Mouse (Mus musculus): Measurements from ENCODE around the gene 1700001C02Rik. TPM values are rescaled to one million over a fixed set of nuclear protein-coding genes. Genes with fewer than 3 reads are reported as not detected.
A peak's percentile ranks its signal among the peaks of the same experiment; 100 is the strongest.

1700001C02Rik gene
- polyA plus RNA-seq, 1 experiment from 2014 or later, result 1.1 TPM

DNA sequence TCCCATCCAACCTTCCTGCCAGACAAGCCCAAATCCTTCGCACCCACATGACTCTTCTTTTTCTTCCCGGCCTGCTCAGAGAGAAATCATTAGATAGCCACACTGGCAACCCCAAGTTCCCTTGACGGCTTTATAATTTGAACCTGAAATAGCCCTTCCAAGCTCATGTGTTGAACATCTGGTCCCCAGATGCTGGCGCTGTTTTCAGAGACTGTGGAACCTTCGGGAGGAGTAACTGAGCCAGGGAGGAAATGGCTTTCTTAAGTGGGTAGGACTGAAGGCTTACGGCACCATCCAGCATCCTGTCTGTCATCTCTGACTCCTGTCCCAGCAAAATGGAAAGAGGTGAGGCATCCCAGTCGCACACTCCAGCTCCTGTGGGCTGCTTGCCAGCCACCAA lies 31.5 kb downstream of the 1700001C02Rik start:
- DNase-seq (ENCODE audit: low spot score) (peak; percentile 52), ATAC-seq (ENCODE audit: low FRiP score) (no peak)
- Histone ChIP-seq H3K4me1 (replicated peaks; ENCODE audit: control insufficient read depth, insufficient read depth, low read length) (no peaks in the 10 kb centered on the region), H3K36me3 (ENCODE audit: control insufficient read depth, insufficient read depth, low read length) (no peaks in the 10 kb centered on the region), H3K9me3 (ENCODE audit: control insufficient read depth, low read length) (no peaks in the 10 kb centered on the region), H3K4me3 (ENCODE audit: low read depth, low read length) (no peak overlapping the region), H3K9ac (ENCODE audit: low read depth, low read length) (no peak overlapping the region), H3K27ac (ENCODE audit: low read depth, low read length) (no peak overlapping the region), H3K4me2 (replicated peaks; ENCODE audit: low read depth, low read length) (no peak overlapping the region), H3K27me3 (ENCODE audit: control insufficient read depth, insufficient read depth, low read length) (no peaks in the 10 kb centered on the region)
- 75% methylated on average over 7 of the region's 7 CpGs for WGBS

DNA sequence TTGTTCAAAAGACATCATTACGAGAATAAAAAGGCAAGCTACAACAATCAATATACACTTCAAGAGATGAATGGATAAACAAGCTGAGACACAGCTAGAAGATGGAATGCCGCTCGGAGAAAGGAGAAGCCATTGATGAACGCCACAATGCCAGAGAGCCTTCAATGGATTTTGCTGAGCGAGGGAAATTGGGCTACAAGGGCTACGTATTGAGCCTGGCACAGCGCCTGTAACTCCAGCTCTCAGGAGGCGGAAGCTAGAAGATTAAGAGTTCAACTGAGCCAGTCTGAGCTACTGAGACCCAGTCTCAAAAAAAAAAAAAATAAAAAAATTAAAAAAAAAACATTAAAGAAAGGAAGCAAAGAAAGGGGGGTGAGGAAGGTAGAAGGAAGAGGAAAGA lies 47.3 kb downstream of the 1700001C02Rik start:
- DNase-seq (ENCODE audit: low spot score) (no peak), ATAC-seq (ENCODE audit: low FRiP score) (no peak)
- H3K9ac ChIP-seq (ENCODE audit: low read depth, low read length), result no peak overlapping the region
- H3K4me1 ChIP-seq (replicated peaks; ENCODE audit: control insufficient read depth, insufficient read depth, low read length), result no peaks in the 10 kb centered on the region
- H3K9me3 ChIP-seq (ENCODE audit: control insufficient read depth, low read length), result no peaks in the 10 kb centered on the region
- no peak overlapping the region for H3K4me3 ChIP-seq (ENCODE audit: low read depth, low read length)
- 72% methylated on average over 8 of the region's 8 CpGs for WGBS
- H3K4me2 ChIP-seq (replicated peaks; ENCODE audit: low read depth, low read length), result no peak overlapping the region
- no peaks in the 10 kb centered on the region for H3K36me3 ChIP-seq (ENCODE audit: control insufficient read depth, insufficient read depth, low read length)
- no peaks in the 10 kb centered on the region for H3K27me3 ChIP-seq (ENCODE audit: control insufficient read depth, insufficient read depth, low read length)
- no peak overlapping the region for H3K27ac ChIP-seq (ENCODE audit: low read depth, low read length)

DNA sequence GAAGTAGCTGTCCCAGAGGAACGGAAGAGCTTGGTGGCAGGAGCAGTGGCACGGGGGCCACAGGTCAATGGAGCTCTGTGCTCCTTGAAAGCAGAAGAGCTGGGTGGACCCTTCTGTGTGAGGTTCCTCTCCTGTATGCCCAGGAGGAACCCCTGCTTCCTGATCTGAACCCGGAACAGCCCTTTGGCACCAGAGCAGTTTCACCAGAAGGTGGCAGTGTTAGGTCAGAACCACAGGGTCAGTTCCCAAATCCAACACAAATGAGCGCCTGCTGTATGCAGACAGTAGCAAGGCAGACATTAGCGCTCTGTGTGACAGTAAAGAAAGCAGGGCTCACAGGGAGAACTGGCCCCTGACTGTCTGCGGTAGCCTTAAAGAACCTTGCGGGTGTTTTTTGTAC lies 50.5 kb downstream of the 1700001C02Rik start:
- ATAC-seq (ENCODE audit: low FRiP score) (no peak), DNase-seq (ENCODE audit: low spot score) (peak; percentile 64)
- H3K36me3 ChIP-seq (ENCODE audit: control insufficient read depth, insufficient read depth, low read length), result no peaks in the 10 kb centered on the region
- no peaks in the 10 kb centered on the region for H3K27me3 ChIP-seq (ENCODE audit: control insufficient read depth, insufficient read depth, low read length)
- WGBS, result 46% methylated on average over 7 of the region's 7 CpGs
- H3K27ac ChIP-seq (ENCODE audit: low read depth, low read length), result no peak overlapping the region
- H3K4me1 ChIP-seq (replicated peaks; ENCODE audit: control insufficient read depth, insufficient read depth, low read length), result no peaks in the 10 kb centered on the region
- no peak overlapping the region for H3K4me2 ChIP-seq (replicated peaks; ENCODE audit: low read depth, low read length)
- no peak overlapping the region for H3K9ac ChIP-seq (ENCODE audit: low read depth, low read length)
- no peaks in the 10 kb centered on the region for H3K9me3 ChIP-seq (ENCODE audit: control insufficient read depth, low read length)
- H3K4me3 ChIP-seq (ENCODE audit: low read depth, low read length), result no peak overlapping the region

DNA sequence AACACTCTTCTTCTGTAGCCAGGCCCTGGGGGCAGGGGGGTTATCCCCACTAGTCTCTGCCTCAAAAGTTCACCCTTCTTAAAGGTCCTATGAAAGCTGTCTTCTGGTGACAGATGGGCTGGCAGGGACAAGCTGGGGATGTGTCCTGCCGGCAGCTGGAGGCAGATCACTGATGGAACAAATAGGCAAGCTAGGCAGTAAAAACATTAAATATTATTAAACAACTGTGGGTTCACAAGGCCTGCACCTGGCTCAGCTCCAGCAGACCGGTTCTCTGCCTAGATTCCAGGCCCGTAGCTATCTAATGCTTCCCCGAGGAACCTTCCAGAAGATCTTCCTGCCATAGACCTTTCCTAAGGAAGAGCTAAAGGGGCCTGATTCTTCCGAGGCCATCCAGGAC lies 52.3 kb downstream of the 1700001C02Rik start:
- Histone ChIP-seq H3K27me3 (ENCODE audit: control insufficient read depth, insufficient read depth, low read length) (no peaks in the 10 kb centered on the region), H3K4me2 (replicated peaks; ENCODE audit: low read depth, low read length) (no peak overlapping the region)
- no peak for ATAC-seq (ENCODE audit: low FRiP score)

DNA sequence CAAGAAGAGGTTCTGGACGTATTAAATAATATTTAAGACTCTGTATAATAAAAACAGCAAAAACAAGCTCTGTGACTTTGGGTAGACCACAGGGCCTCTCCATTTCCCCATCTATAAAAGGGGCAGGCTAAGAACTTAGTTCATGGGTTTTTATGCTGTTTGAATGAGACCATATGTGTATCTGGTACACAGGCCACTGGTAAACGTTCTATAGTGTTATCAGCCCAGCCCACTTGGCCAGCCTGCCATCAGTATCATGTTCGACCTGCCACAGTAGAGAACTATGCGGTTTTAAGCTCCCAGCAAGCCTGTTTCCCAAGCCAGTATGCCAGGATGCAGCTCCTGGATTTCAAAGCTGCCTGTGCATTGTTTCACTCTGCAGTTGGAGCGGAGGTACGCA lies 52.7 kb downstream of the 1700001C02Rik start:
- Histone ChIP-seq H3K27me3 (ENCODE audit: control insufficient read depth, insufficient read depth, low read length) (no peaks in the 10 kb centered on the region), H3K27ac (ENCODE audit: low read depth, low read length) (no peak overlapping the region), H3K4me3 (ENCODE audit: low read depth, low read length) (no peak overlapping the region), H3K4me2 (replicated peaks; ENCODE audit: low read depth, low read length) (no peak overlapping the region), H3K9me3 (ENCODE audit: control insufficient read depth, low read length) (no peaks in the 10 kb centered on the region), H3K9ac (ENCODE audit: low read depth, low read length) (no peak overlapping the region), H3K4me1 (replicated peaks; ENCODE audit: control insufficient read depth, insufficient read depth, low read length) (no peaks in the 10 kb centered on the region), H3K36me3 (ENCODE audit: control insufficient read depth, insufficient read depth, low read length) (no peaks in the 10 kb centered on the region)
- ATAC-seq (ENCODE audit: low FRiP score) (no peak), DNase-seq (ENCODE audit: low spot score) (no peak)
- WGBS, result 84% methylated on average over 6 of the region's 6 CpGs

More for the DNA sequence above, 52.3 kb downstream of the 1700001C02Rik start:
- no peaks in the 10 kb centered on the region for H3K9me3 ChIP-seq (ENCODE audit: control insufficient read depth, low read length)
- DNase-seq (ENCODE audit: low spot score), result no peak
- H3K4me3 ChIP-seq (ENCODE audit: low read depth, low read length), result no peak overlapping the region
- 78% methylated on average over 5 of the region's 5 CpGs for WGBS
- H3K9ac ChIP-seq (ENCODE audit: low read depth, low read length), result no peak overlapping the region
- H3K36me3 ChIP-seq (ENCODE audit: control insufficient read depth, insufficient read depth, low read length), result no peaks in the 10 kb centered on the region
- H3K4me1 ChIP-seq (replicated peaks; ENCODE audit: control insufficient read depth, insufficient read depth, low read length), result no peaks in the 10 kb centered on the region
- no peak overlapping the region for H3K27ac ChIP-seq (ENCODE audit: low read depth, low read length)

DNA sequence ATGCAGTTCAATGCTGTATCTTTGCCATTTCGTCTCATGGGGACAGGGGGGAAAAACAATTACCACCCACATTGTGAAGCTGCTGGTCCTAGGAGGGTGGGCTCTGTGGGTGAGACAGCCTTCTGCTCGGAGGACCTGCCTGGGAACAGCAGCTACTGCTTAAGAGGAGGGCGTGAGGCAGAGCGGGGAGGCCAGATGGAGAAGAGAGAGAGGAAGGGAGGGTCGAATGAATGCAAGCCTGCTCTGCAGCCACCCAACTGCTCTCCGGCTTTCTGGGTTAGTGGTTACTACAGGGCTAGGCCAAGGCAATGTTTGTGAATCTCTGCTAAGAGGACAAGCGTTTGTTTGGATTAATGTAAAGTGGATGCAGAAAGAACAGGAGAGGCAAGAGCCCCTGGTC lies 53.6 kb downstream of the 1700001C02Rik start:
- Histone ChIP-seq H3K4me3 (ENCODE audit: low read depth, low read length) (no peak overlapping the region), H3K27me3 (ENCODE audit: control insufficient read depth, insufficient read depth, low read length) (no peaks in the 10 kb centered on the region), H3K9me3 (ENCODE audit: control insufficient read depth, low read length) (no peaks in the 10 kb centered on the region), H3K9ac (ENCODE audit: low read depth, low read length) (no peak overlapping the region), H3K4me1 (replicated peaks; ENCODE audit: control insufficient read depth, insufficient read depth, low read length) (no peaks in the 10 kb centered on the region), H3K4me2 (replicated peaks; ENCODE audit: low read depth, low read length) (no peak overlapping the region), H3K27ac (ENCODE audit: low read depth, low read length) (no peak overlapping the region), H3K36me3 (ENCODE audit: control insufficient read depth, insufficient read depth, low read length) (no peaks in the 10 kb centered on the region)
- DNase-seq (ENCODE audit: low spot score), result no peak
- WGBS, result 51% methylated on average over 7 of the region's 7 CpGs
- no peak for ATAC-seq (ENCODE audit: low FRiP score)

DNA sequence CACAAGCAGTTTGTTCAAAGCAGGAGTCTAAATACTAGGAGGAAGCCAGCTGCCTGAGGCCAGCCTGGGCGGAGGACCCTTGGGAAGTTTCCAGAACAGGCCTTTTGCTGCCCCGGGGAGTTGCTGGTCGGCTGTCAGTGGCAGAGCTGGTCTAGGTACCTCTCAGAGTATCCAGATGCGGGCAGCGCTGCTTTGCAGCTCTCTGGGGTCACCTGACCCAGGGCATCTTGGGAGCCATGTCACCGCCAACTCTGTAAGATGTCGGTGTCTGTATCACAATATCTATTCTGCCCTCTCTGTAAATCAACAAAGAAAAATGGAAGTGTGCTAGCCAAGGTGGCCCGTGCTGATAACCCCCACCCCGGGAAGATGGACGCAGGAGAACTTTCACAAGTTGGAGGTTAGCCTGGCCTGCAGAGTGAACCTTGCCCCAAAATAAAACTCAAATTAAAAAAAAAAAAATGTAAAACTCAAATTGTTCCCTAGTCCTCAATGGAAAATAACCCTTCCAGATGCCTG lies 54.4 kb downstream of the 1700001C02Rik start:
- WGBS, result 88% methylated on average over 10 of the region's 10 CpGs

DNA sequence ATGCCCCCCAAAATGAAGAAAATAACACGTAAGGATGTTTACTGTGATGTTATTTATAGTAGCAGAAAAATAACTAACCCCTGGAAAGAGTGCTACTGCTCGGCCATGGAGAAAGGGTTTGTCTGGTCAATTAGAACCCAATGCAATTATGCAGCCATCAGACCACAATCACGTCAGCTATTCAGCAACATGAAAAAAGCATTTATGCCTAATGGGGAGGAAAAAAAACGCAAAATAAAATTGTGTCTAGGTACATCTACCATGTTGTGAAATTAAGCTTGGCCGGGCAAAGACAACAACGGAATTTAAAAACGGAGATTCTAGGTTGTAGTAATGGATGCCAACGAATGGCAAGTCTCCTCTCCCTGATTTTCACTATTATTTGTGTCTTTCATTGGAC lies 56.6 kb downstream of the 1700001C02Rik start:
- Histone ChIP-seq H3K4me1 (replicated peaks; ENCODE audit: control insufficient read depth, insufficient read depth, low read length) (peaks cover 7% of the 10 kb centered on the region; the same call in 1 of the 2 replicates), H3K4me2 (replicated peaks; ENCODE audit: low read depth, low read length) (no peak overlapping the region), H3K27me3 (ENCODE audit: control insufficient read depth, insufficient read depth, low read length) (no peaks in the 10 kb centered on the region), H3K4me3 (ENCODE audit: low read depth, low read length) (no peak overlapping the region), H3K9me3 (ENCODE audit: control insufficient read depth, low read length) (no peaks in the 10 kb centered on the region), H3K27ac (ENCODE audit: low read depth, low read length) (no peak overlapping the region), H3K9ac (ENCODE audit: low read depth, low read length) (no peak overlapping the region), H3K36me3 (ENCODE audit: control insufficient read depth, insufficient read depth, low read length) (no peaks in the 10 kb centered on the region)
- 83% methylated on average over 8 of the region's 8 CpGs for WGBS
- DNase-seq (ENCODE audit: low spot score), result no peak
- no peak for ATAC-seq (ENCODE audit: low FRiP score)

More for the DNA sequence above, 54.4 kb downstream of the 1700001C02Rik start:
- Histone ChIP-seq H3K9ac (ENCODE audit: low read depth, low read length) (no peak overlapping the region), H3K4me1 (replicated peaks; ENCODE audit: control insufficient read depth, insufficient read depth, low read length) (no peaks in the 10 kb centered on the region), H3K27me3 (ENCODE audit: control insufficient read depth, insufficient read depth, low read length) (no peaks in the 10 kb centered on the region), H3K9me3 (ENCODE audit: control insufficient read depth, low read length) (no peaks in the 10 kb centered on the region), H3K4me3 (ENCODE audit: low read depth, low read length) (no peak overlapping the region), H3K4me2 (replicated peaks; ENCODE audit: low read depth, low read length) (no peak overlapping the region), H3K36me3 (ENCODE audit: control insufficient read depth, insufficient read depth, low read length) (no peaks in the 10 kb centered on the region), H3K27ac (ENCODE audit: low read depth, low read length) (no peak overlapping the region)
- ATAC-seq (ENCODE audit: low FRiP score) (no peak), DNase-seq (ENCODE audit: low spot score) (no peak)

DNA sequence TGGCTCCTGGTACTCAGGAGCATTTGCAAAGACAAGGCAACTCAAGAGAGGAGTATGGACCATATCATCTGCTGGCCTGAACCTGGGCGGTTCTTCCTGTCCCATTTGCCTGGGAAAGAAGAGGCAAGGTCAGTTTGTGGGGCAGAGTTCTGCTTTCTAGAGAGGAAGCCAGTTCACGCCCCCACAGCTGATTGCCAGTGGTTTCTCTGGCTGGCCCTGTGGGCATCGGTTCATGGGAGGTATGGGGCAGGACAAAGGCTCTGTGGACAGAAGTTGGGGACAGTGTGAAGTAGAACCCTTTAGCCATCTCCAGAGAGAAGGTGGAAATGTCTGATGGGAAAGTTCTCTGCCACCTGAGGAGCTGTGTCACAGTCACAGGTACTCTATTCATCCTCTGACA lies 57.3 kb downstream of the 1700001C02Rik start:
- Histone ChIP-seq H3K9me3 (ENCODE audit: control insufficient read depth, low read length) (no peaks in the 10 kb centered on the region), H3K9ac (ENCODE audit: low read depth, low read length) (no peak overlapping the region), H3K36me3 (ENCODE audit: control insufficient read depth, insufficient read depth, low read length) (no peaks in the 10 kb centered on the region), H3K27ac (ENCODE audit: low read depth, low read length) (no peak overlapping the region), H3K4me1 (replicated peaks; ENCODE audit: control insufficient read depth, insufficient read depth, low read length) (peaks cover 7% of the 10 kb centered on the region; the same call in 1 of the 2 replicates), H3K27me3 (ENCODE audit: control insufficient read depth, insufficient read depth, low read length) (no peaks in the 10 kb centered on the region), H3K4me3 (ENCODE audit: low read depth, low read length) (no peak overlapping the region), H3K4me2 (replicated peaks; ENCODE audit: low read depth, low read length) (no peak overlapping the region)
- no peak for DNase-seq (ENCODE audit: low spot score)
- WGBS, result 82% methylated on average over 3 of the region's 3 CpGs
- ATAC-seq (ENCODE audit: low FRiP score), result no peak
